Mouse (Mus musculus) layer of hippocampus, postnatal 10 days (tissue): Measurements from ENCODE around the gene Ammecr1. TPM values are rescaled to one million over a fixed set of nuclear protein-coding genes. Genes with fewer than 3 reads are reported as not detected.

Source experiments
- DNase-seq, 2 experiments: peaks; one replicate each; pipeline ENCODE4 v3.0.0; 2021; ENCODE audit warnings: low spot score in 2 of 2
- long read RNA-seq: library from polyadenylated mRNA; stranded (forward); transcript quantifications from one replicate; pipeline ENCODE4 v2.0.0, GENCODE M21; 2023
- total RNA-seq, 2 experiments: library from RNA; stranded (reverse); gene quantifications; 2 replicates each; pipeline ENCODE4 v1.2.3; 2021

The Ammecr1 gene
- total RNA-seq = 1 to 10 TPM; 3.3 to 3.7 TPM
- long read RNA-seq, full-length matches to known transcripts = 1 of 5 reads
- long read RNA-seq, partial matches to known transcripts = 0 of 5 reads
- long read RNA-seq, other reads (novel, unspliced or antisense) = 4 of 5 reads

DNA sequence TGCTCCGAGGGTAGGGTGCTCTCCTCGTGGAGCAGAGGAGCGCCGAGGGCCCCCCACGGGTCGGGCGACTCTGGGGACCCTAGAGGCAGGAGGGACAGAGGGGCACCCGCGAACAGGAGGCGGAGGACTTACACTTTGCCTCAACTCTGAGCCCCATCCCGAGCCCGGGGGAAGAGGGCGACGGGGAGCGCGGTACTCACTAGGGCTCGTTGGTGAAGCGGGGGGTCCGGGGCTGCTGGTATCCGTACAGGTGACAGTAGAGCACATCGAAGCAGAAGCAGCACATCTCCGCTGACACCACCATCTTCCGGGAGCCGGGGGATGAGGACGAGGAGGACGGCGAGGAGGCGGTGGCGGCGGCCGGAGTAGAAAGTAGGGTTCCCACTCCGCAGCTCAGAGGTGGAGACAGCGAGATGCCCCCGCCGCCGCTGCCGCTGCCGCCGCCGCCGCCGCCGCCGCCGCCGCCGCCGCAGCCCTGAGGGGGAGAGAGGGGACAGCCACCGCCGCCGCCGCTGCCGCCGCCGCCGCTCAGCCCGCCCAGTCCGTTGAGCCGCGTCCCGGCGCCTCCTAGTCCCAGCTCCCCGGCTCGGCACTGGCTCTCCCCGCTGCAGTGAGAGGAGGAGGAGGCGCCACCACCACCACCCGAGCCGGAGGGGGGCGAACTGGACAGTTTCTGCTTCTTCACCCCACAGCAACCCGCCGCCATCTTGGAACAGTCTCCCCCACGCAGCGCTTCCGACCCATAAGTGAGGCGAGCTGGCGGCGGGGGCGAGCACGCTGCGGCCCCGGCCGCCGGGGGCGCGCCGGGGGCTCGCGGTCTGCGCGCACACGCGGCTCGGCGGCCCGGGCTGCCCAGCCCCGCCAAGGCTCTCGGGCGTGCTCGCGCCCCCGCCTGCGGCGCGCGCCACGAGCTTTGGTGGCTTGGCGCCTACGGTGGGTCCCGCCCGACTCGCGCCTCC lies at the start of gene Ammecr1:
Ammecr1 (minus strand) TSS at position 721 of the 959 bp plus-strand sequence.
- DNase-seq = peak; percentile 59 to 71

DNA sequence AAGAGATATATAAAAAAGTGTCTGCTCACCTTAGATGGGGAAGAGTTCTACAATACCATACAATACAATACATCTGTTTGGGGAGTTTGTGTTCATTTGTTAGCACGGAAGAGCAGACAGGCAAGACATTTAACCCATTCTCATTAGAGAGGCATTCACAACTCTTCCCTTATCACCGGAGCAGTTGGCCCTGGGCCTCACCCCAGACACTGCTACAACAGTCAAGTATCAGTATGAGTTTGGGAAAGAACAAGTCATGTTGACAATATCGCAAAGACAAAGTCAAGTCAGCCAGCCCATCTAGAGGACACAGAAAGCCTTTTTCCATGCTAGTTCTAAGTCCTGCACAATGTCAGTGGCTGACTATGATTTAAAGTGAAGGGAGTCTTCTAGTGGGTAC lies 47.6 kb upstream of the Ammecr1 start:
- no peak for DNase-seq

DNA sequence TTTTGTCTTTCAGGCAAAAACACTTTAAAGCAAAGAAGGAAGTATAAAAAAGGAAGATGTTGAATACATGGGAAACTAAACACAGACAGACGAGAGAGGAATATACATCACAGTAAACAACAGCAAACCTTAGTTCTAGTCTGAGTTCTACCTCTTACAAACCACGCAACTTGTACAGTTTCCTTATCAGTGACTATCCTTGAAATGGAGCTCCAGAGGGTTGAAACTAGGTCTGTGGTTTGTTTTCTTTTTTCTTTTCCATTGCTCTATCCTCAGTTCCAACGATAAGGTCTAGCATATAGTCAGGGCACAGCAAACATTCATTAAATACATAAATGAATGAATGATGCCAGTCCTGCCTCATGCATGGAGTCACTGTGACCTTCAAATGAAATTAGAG lies 45.8 kb upstream of the Ammecr1 start:
- no peak for DNase-seq

DNA sequence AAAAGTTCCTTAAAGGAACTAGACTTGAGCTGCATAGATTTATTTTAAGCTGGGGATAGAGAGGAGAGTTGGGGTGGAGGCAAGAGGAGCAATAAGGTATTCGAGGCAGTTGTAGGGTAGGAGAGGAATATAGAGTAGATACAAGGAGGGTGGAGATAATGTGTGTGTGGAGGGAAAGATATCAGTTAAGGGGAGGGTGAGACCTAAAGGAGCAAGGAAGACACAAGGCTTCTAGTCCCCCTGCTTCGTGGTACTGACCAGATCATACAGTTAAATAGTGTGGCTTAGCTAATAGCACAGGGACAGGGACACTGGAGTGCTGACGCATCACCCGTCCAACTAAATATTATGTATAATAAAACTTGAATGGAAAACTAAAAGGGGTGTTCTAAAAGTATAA lies 45.3 kb upstream of the Ammecr1 start:
- no peak for DNase-seq

DNA sequence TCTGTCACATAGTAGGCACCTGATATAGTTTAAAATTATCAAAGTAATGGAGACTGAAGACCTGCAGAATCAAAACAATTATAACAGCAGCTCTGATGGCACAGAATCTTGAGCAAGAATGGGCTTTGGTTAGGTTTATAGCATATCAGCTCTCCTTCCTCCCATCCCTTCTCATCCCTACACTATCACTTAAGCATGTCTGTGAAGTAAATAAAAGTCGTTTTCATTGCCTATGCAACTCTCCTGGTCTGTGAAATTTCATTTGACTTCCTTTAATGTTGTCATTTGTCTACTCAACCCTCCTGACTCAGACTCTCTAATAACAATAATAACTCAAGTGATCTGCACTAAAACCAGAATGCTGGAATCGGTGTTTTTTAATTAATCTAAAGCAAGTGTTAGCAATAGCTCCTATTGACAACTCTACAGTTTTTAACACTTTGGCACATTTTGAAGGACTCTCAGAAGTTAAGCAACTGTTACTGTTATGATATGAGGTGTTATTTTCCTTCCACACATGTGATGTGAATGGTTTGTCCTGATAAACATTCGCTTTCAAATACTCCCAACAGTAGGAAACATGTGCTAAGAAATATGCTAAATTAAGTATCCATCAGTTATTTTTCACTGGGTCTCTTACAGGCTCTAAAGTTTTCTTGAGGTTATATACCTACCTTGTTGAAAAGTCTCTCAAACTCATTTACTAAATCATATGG lies 37.8 kb upstream of the Ammecr1 start:
- DNase-seq = no peak

DNA sequence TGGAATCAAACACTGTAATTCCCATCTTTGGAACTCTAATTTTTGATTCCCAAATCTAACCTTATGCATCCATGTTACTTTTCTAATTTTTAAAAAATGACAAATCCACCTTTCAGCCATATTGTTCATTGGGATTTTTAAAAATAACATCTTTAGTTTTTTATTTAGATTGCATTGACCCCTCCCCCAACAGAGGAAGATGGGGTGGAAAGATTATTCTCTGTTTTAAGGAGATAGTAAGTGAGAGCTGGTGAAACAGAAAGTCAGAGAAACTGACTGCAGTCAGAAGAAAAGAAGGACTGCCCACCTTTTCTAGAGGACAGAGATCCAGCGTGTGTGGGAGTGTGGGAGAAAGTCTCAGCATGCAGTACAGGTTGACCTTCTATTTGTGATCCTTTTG lies 30.7 kb upstream of the Ammecr1 start:
- no peak for DNase-seq

DNA sequence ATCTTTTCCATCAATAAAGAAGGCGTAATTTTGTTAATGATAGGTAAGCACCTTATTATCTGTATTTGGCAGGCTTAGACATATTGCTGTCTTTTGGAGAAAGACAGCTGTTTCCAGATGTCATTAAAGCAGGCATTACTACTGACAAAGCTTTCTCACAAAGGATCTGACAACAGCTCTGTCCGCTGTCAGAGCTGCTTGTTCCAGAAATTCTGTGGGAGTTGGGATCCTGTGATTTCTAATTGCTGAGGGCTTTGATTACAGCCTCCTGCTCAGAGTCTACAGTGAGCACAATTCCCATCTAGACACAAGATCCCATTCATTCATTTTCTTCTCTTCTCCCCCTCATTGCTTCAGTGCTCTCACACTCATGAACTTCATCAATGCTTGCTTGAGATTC lies 28.0 kb upstream of the Ammecr1 start:
- no peak for DNase-seq

DNA sequence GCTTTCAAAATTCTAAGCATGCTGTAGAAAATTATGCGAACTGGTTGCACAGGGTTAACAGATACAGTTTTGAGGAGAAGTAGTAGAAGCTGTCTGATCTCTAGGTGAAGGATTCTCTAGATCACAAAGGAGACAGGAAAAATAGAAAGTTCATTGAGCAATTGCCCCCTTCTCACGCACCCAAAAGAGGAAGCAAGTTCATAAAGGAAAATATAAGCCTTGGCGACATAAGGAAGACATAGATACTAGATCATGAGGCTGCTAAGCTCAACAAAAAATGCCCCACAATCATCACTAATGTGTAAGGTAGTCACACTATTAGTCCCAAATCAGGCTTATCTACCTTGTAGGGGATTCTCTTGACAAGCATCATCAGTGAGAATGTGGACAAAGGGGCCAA lies 17.6 kb upstream of the Ammecr1 start:
- DNase-seq = no peak

DNA sequence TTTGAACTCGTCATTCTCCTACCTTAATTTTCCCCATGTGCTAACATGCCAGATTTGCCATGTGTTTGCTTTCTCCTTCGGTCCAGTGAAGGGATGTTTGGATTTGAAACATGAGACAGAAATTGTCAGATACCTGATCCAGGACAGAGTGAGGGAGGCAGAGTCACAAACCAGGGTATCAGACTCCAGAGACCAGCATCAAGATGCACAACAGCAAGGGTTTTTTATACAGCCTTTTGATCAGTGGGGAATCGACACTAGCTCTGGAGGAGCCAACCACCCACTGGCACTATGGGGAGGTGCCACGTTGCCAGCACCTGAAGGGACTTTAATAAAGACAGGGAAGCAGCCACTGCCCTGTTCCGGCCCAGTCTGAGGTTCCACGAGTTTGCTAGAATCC lies 17.1 kb upstream of the Ammecr1 start:
- no peak for DNase-seq

DNA sequence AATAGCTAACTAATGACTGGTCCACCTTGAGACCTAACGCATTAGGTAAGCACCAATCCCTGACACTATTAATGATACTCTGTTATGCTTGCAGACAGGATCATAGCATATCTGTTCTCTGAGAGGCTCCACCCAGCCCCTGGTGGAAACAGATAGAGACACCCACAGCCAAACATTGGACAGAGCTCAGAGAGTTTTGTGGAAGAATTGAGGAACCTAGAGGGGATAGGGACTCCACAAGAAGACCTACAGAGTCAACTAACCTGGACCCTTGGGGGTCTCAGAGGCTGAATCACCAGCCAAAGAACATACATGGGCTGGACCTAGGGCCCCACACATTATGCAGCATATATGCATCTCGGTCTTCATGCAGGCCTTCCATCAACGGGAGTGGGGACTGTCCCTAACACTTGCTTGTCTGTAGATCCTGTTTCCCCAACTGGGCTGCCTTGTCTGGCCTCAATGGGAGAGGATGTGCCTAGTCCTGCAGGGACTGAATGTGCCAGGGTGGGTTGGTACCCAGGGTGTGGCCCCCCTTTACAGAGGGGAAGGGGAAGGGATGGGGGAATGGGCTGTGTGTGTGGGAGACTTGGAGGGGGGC lies 15.1 kb upstream of the Ammecr1 start:
- DNase-seq = no peak

DNA sequence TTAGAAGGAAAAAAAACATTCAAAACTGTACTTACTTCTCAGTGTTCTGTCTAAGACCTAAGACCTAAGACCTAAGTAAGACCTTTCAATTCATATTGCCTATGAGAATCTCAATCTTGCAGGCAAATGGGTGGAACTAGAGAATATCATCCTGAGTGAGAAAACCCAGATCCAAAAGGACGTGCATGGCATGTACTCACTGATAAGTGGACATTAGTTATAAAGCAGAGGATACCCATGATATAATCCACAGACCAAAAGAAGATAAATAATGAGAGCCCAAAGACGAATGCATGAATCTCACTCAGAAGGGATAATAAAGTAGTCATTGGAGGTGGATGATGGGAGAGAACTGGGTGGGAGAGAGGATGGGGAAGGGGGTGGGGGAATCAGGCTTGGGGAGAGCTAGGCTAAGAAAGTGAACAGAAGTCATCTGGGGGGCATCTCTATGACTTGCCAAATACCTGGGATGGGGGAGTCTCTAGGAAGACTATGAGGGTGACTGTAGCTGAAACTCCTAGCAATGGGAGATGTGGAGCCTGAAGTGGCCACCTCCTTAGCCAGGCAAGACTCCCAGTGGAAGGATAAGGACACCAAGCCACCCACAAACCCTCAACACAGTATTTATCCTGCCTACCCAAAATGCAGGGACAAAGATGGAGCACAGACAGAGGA lies 14.5 kb upstream of the Ammecr1 start:
- DNase-seq = no peak

DNA sequence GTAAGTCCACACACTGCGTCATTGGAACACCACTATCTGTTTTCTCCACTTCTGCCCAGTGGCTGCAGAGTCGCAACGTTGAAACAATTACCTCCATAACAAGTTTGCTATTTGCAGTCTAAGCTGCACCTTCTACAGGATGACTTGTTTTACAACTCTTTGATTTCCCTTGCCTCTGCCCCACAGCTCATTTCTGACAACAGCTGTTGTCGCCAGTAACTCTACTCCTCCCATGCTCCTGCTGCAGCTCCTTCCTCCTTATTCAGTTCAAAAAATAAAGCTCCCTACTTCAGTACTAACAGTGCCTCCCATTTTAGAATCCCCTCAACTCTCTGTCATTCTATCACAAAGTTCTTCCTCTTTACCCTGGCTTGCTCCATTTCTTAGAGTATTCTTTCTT lies 12.7 kb upstream of the Ammecr1 start:
- DNase-seq = no peak

DNA sequence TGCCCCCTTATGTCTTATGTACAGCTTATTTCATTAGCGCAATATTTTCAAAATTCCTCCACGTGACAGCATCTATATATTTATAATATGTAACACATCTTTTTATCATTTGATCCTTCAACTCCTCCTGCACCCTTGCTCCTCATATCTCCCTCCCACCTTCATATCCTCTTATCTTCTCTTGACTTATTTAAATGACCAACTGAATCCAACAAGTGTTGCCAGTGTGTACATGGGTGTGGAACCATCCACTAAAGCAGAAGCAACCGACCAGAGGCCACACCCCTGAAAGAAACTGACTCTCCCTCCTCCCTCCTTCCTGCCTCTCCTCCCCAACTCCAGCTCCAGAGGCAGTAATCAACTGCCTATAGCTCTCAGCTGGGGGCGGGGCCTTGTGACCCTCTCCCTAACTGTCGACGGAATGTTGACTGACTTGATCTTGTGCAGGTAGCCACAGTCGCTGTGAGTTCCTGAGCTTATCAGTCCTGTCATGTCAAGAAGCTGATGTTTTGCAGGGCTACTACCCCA lies 6.0 kb upstream of the Ammecr1 start:
- no peak for DNase-seq

DNA sequence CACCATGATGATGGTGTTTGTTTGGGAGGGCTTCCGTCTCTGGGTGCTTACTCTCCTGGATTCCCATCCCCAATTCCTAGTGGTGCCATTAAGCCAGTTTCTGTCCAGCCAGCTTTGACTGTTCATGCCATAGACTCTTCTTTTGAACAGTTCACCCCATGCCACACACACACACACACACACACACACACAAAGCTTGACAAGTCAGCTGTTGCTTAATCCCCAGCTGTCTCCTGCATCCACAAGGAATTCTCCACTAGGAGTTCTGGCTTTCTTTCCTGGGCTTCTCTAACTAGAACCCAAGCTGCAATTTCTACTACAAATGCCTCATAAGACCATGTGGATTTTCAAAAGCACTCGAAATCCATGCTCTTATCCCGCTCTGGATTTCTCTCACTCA lies 5.2 kb upstream of the Ammecr1 start:
- DNase-seq = no peak

DNA sequence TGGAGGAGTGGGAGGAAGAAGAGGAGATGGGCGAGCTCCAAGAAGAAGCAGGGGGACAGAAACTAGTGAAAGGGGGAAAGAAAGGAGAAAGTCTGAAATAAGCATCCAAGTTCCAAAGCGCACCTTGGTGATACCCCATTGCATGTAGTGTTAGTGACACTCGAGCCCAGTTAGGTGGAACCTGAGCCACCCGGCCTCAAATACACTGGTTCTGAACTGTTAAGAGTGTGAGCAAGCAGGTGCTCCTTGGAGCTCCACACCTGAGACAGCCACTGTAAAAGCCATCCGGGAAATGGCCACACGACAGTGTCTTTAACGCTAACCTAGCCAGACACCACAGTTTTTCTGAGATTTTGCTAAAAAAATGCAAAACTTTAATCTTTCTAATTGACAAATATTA lies 539 bp upstream of the Ammecr1 start:
- peak; percentile 2 to 17 for DNase-seq

DNA sequence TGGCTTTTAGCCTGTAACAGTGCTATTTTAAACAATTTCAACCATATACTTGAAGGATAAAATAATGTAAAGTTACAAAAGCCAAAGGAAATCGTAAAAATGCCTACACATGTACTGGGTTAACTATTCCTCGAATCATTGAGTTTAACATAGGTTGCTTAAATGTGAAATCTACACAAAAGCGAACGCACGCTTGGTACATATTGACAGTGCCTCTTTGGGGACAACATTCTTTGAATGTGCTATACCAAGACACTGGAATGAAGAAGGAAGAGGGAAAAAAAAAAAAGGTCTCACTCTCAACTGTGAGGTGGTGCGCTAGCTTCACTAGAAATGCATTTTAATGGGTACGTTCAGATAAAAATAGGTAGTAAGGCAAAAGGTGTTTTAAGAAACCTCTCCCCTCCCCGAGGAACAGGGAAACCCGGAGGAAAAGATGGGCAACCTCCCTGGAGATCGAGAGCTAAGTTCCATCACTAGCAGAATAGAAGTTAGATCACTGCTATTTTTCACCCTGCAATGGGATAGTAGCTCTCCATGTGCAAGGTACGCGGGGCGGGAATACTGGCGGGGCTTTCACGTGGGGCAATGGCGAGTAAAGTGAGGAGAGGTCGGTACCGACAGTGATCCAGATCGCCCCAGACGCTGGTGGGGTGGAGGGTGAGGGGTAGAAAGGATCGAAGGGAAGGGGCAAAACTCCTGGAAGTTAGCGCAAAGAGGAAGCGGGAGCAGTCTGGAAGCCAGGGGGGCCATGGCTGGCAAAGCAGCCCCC lies 1.1 kb downstream of the Ammecr1 start:
- peak in 1 of 2 experiments; percentile 22 for DNase-seq

DNA sequence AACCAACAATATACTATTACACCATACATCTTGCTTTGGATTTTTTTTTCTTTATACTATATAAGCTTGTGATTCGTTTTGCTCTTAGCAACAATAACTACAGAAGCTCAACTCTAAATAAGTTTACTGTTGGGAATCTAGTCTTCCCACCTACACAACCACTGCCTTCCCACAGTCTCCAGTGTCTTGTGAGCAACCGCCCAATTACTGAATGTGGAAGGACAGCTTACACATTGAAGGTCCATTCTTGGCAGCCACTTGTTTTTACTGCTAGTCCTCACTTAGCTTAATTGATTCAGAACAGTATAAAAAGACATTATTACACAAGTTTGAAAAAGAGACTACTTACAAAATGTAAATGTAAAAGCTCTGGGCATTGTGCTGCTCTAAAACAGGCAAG lies 6.1 kb downstream of the Ammecr1 start:
- no peak for DNase-seq

DNA sequence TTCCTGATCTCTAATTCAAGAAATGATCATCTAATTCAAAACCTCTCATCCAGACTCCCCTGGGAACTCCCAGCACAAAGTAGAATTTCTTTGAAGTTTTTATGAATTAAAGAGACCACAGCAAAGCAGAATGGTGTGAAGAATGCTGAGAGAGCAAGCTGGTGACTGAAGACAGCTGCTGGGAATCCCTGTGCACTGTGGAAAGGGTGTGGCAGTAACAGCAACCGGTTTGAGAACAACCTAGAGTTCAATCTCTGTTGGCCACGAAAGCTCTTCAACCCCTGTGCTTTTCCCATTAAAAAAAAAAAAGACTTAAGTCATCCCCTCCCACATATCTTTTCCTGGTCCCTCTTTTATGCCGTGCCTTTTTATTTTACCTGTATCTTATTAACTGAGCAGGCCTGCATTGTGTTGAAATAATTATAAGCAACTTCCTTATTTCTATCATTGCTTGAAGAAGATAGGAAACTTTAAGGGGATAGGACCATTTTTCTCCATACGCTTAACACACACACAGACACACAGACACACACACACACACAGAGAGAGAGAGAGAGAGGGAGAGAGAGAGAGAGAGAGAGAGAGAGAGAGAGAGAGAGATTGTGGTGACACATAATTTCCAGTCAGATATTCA lies 6.7 kb downstream of the Ammecr1 start:
- no peak for DNase-seq

DNA sequence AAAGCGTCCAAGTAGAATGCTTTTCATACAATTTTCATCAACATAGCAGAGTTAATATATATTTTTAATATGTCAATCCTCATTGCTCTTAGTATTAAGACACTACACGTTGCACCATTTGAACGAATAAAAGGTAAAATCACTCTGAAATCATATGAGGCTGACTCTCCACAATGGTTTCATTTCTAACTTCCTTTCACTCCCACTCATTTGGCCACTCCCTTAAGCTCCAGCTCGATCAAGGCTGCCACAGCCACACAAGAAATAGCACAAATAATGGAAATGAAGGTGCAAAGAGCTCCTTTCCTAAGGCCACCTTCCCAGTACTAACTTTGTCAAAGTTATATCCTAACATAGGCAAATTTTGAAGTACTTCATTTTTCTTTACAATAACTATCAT lies 38.1 kb downstream of the Ammecr1 start:
- no peak for DNase-seq

DNA sequence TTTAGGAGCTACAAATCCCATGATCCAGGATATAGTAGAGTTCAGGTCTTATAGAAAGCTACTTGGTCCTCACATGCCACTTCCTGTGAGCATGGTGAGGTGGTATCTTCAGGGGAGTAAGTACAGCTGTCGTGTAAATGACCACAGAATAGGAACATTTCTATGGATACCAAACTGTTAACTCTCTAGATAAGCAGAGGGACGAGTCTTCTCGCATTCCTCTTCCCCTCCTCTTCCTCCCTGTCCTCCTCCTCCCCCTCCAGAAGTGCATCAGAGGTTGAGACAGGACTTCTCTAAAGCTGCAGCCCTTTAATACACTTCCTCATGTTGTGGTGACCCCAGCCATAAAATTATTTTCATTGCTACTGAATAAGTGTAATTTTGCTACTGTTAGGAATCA lies 49.1 kb downstream of the Ammecr1 start:
- no peak for DNase-seq
